Mouse (Mus musculus) lung, embryonic 15.5 days (tissue): Measurements from ENCODE around the gene Tgfbr3. TPM values are rescaled to one million over a fixed set of nuclear protein-coding genes. Genes with fewer than 3 reads are reported as not detected.

Source experiments
- ATAC-seq: fragments of 200-750 bp; cut with Nextera tagmentation; 2 replicates; pipeline ENCODE4 v1.8.0; 2017; ENCODE audit warnings: moderate number of reproducible peaks, borderline replicate concordance; ENCODE audit not compliant: low FRiP score, low TSS enrichment; ENCODE audit errors: extremely low read depth
- H3K27ac ChIP-seq: fragments of 300-500 bp; sonication (generic); 2 replicates; pipeline ENCODE4 v1.5.1; 2015; ENCODE audit warnings: moderate library complexity, mild to moderate bottlenecking, inconsistent platforms
- H3K27me3 ChIP-seq: fragments of 300-500 bp; sonication (generic); 2 replicates; pipeline ENCODE4 v1.6.1; 2015; ENCODE audit warnings: inconsistent platforms
- H3K36me3 ChIP-seq: fragments of 300-500 bp; sonication (generic); 2 replicates; pipeline ENCODE4 v1.6.1; 2015; ENCODE audit warnings: inconsistent platforms
- H3K4me1 ChIP-seq: fragments of 300-500 bp; sonication (generic); 2 replicates; pipeline ENCODE4 v1.6.1; 2015; ENCODE audit warnings: inconsistent platforms
- H3K4me2 ChIP-seq: fragments of 300-500 bp; sonication (generic); 2 replicates; pipeline ENCODE4 v1.6.1; 2015; ENCODE audit warnings: inconsistent platforms, mild to moderate bottlenecking, moderate library complexity
- H3K4me3 ChIP-seq: fragments of 300-500 bp; sonication (generic); 2 replicates; pipeline ENCODE4 v1.5.1; 2015; ENCODE audit warnings: mild to moderate bottlenecking, inconsistent platforms
- H3K9ac ChIP-seq: fragments of 300-500 bp; sonication (generic); 2 replicates; pipeline ENCODE4 v1.6.1; 2015; ENCODE audit warnings: inconsistent platforms
- H3K9me3 ChIP-seq: fragments of 300-500 bp; sonication (generic); 2 replicates; pipeline ENCODE4 v1.6.1; 2016; ENCODE audit warnings: inconsistent platforms
- WGBS: fragments of 180-500 bp; shearing (Covaris S2); methylation state at CpG from one replicate; pipeline ENCODE4 v1.1.7; 2015; 5-methylcytosine and 5-hydroxymethylcytosine counted together
- polyA plus RNA-seq: library from polyadenylated mRNA; unstranded; fragments of >200 nt; fragmentation: Nextera tagmentation; extraction: Ambion mirVana; gene quantifications from 2 replicates; pipeline ENCODE4 v1.2.1, GENCODE M21; 2015

Tgfbr3 gene
- 20.0 and 22.2 TPM in 2 replicates for polyA plus RNA-seq

GRCm38 (mm10) chr5:107289234-107289764 lies at the start of gene Tgfbr3:
Gene Tgfbr3, minus strand, starts transcription at chr5:107289629.
- Histone ChIP-seq H3K36me3 (no peaks in the 10 kb centered on the region), H3K4me2 (peak within 1 kb of the TSS; percentile 89), H3K27me3 (no peaks in the 10 kb centered on the region), H3K9ac (peak within 1 kb of the TSS; percentile 89), H3K4me1 (peaks cover 21% of the 10 kb centered on the region), H3K9me3 (no peaks in the 10 kb centered on the region), H3K4me3 (peak within 1 kb of the TSS; percentile 89), H3K27ac (peak within 1 kb of the TSS; percentile 94)
- under 1% methylated on average over 33 of the region's 54 CpGs for WGBS
- peak; percentile 96 for ATAC-seq

DNA sequence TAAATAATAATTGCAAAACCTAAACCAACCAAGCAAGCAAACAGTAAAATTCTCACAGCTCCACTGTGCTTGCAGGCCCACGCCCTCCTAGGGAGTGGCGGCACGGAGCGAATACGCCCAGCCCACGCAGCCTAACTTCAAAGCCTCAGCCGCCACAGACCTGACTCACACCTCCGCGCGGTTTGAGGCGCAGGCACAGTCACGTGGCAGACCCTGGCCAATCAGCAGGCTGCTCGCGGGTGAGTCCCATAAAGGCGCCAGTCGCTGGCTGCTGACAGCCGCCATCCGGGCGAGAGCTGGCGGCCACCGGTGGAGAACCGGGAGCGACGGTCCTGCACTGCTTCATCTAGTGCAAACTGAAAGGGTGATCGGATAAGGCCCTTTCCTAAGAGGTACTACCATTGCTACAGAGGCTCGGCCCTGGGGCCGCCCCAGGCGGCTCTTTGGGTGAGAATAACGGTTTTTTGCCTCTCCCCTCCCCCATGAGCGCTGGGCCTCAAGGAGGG lies 41.5 kb upstream of the Tgfbr3 start, which contains the start of gene Brdt:
Gene Brdt (plus strand): TSS at position 244 of the 506 bp plus-strand sequence.
- H3K27ac ChIP-seq = no peak within 1 kb of the TSS
- 89% methylated on average over 30 of the region's 30 CpGs for WGBS
- H3K27me3 ChIP-seq = no peaks in the 10 kb centered on the region
- no peak within 1 kb of the TSS for H3K4me2 ChIP-seq
- H3K9me3 ChIP-seq = no peaks in the 10 kb centered on the region
- H3K4me1 ChIP-seq = no peaks in the 10 kb centered on the region
- H3K4me3 ChIP-seq = no peak within 1 kb of the TSS
- H3K9ac ChIP-seq = no peak within 1 kb of the TSS
- H3K36me3 ChIP-seq = no peaks in the 10 kb centered on the region
- no peak for ATAC-seq

GRCm38 (mm10) chr5:107320703-107321102 lies 31.3 kb upstream of the Tgfbr3 start:
- 0% methylated on average over 1 of the region's 1 CpGs for WGBS
- no peak for ATAC-seq
- no peaks in the 10 kb centered on the region for H3K4me1 ChIP-seq
- H3K27me3 ChIP-seq = no peaks in the 10 kb centered on the region
- H3K4me3 ChIP-seq = no peak overlapping the region
- no peak overlapping the region for H3K9ac ChIP-seq
- H3K27ac ChIP-seq = no peak overlapping the region
- H3K9me3 ChIP-seq = no peaks in the 10 kb centered on the region
- no peak overlapping the region for H3K4me2 ChIP-seq
- H3K36me3 ChIP-seq = no peaks in the 10 kb centered on the region

GRCm38 (mm10) chr5:107317141-107317540 lies 27.7 kb upstream of the Tgfbr3 start:
- no peak overlapping the region for H3K27ac ChIP-seq
- H3K9me3 ChIP-seq = no peaks in the 10 kb centered on the region
- no peak overlapping the region for H3K4me2 ChIP-seq
- no peak overlapping the region for H3K9ac ChIP-seq
- H3K4me3 ChIP-seq = no peak overlapping the region
- H3K27me3 ChIP-seq = no peaks in the 10 kb centered on the region
- no peak for ATAC-seq
- no peaks in the 10 kb centered on the region for H3K4me1 ChIP-seq
- no peaks in the 10 kb centered on the region for H3K36me3 ChIP-seq
- WGBS = 88% methylated on average over 7 of the region's 7 CpGs

DNA sequence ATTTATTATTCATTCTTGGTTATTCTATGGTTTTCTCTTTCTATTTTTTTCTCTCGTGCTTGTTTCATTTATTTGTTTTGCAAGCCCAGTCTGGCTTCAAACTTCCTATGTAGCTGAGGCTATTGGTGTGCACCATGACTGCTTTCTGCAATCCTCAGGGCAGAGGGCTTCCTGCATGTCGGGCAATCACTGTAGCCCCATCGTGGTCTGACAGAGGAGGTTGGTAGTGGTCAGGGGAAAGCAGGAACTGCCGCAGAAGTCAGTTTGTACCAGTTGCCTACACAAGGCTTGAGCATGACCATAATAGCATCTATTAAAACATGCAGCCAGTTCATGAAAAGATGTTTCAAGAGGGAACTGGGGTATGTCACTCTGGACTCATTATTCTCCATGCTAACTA lies 18.0 kb upstream of the Tgfbr3 start:
- H3K27ac ChIP-seq = no peak overlapping the region
- no peaks in the 10 kb centered on the region for H3K27me3 ChIP-seq
- no peaks in the 10 kb centered on the region for H3K36me3 ChIP-seq
- ATAC-seq = no peak
- H3K4me1 ChIP-seq = no peaks in the 10 kb centered on the region
- H3K4me2 ChIP-seq = no peak overlapping the region
- 78% methylated on average over 4 of the region's 4 CpGs for WGBS
- H3K4me3 ChIP-seq = no peak overlapping the region
- no peak overlapping the region for H3K9ac ChIP-seq
- H3K9me3 ChIP-seq = no peaks in the 10 kb centered on the region

GRCm38 (mm10) chr5:107304117-107304825 lies 14.8 kb upstream of the Tgfbr3 start:
- no peaks in the 10 kb centered on the region for H3K36me3 ChIP-seq
- H3K4me3 ChIP-seq = no peak overlapping the region
- H3K4me2 ChIP-seq = no peak overlapping the region
- no peak for ATAC-seq
- no peaks in the 10 kb centered on the region for H3K9me3 ChIP-seq
- no peaks in the 10 kb centered on the region for H3K4me1 ChIP-seq
- no peak overlapping the region for H3K9ac ChIP-seq
- H3K27ac ChIP-seq = no peak overlapping the region
- WGBS = 49% methylated on average over 13 of the region's 13 CpGs
- H3K27me3 ChIP-seq = no peaks in the 10 kb centered on the region

DNA sequence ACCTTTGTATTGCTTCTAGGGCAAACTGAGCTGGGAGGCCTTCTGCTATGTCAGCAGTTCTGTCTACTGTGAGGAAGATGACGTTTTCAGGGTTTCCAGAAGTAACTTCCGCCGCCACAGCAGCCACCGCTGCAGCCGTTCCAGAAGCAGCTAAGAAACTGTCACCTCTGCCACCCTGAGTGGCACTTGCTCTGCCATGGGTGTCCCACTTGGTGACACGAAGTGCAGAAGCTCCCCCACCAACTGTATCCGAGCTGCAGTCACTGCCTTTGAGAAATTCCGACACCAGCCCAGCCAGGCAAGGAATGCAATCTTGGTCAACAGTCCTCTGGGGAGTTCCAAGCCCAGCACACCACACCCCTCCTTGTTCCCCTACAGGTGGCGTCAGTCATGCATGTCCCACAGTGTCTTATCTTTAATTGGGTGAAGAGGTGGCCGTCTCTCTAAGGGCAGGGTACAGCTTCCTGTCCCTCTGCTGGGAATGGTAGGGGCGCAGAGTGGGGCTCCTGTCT lies 14.0 kb upstream of the Tgfbr3 start:
- Histone ChIP-seq H3K4me1 (no peaks in the 10 kb centered on the region), H3K9me3 (no peaks in the 10 kb centered on the region), H3K27me3 (no peaks in the 10 kb centered on the region), H3K4me2 (peak overlapping the region; percentile 6; the same call in 1 of the 2 replicates), H3K27ac (no peak overlapping the region), H3K4me3 (no peak overlapping the region), H3K36me3 (no peaks in the 10 kb centered on the region), H3K9ac (no peak overlapping the region)
- WGBS = 29% methylated on average over 11 of the region's 11 CpGs
- peak; percentile 57; the same call in 1 of the 2 replicates for ATAC-seq

DNA sequence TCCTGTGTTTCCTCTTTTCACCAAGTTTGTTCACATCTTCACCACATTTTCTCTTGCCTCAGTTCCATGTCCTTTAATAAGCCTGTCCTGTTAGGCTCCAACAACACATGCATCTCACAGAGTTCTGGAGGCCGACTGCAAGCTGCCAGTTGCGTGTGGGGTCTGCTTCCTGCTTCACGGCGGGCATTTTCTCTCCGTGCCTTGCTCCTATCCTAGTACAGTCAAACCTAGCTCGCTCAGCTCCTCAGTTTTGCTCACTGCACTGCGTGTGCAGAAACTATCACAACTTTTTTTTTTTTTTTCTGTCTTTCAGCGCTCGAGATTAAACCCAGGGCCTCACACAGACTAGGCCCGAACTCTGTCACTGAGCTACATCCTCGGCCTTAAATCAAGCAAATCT lies 9.4 kb upstream of the Tgfbr3 start:
- Histone ChIP-seq H3K4me3 (no peak overlapping the region), H3K36me3 (no peaks in the 10 kb centered on the region), H3K4me2 (no peak overlapping the region), H3K9ac (no peak overlapping the region), H3K4me1 (peaks cover 17% of the 10 kb centered on the region), H3K27ac (no peak overlapping the region), H3K27me3 (no peaks in the 10 kb centered on the region), H3K9me3 (no peaks in the 10 kb centered on the region)
- ATAC-seq = no peak
- 69% methylated on average over 11 of the region's 11 CpGs for WGBS

- Histone ChIP-seq H3K36me3 (no peaks in the 10 kb centered on the region), H3K9ac (no peak overlapping the region), H3K27me3 (no peaks in the 10 kb centered on the region), H3K4me1 (peaks cover 17% of the 10 kb centered on the region), H3K27ac (peak overlapping the region; percentile 8; the same call in 1 of the 2 replicates), H3K9me3 (no peaks in the 10 kb centered on the region), H3K4me3 (no peak overlapping the region), H3K4me2 (peak overlapping the region; percentile 32)
- WGBS = 43% methylated on average over 9 of the region's 9 CpGs
- no peak for ATAC-seq
Observed at GRCm38 (mm10) chr5:107296512-107297322, 7.3 kb upstream of the Tgfbr3 start.

GRCm38 (mm10) chr5:107295817-107296511 lies 6.5 kb upstream of the Tgfbr3 start:
- Histone ChIP-seq H3K9me3 (no peaks in the 10 kb centered on the region), H3K4me3 (no peak overlapping the region), H3K36me3 (no peaks in the 10 kb centered on the region), H3K4me2 (peak overlapping the region; percentile 32), H3K27ac (peak overlapping the region; percentile 8; the same call in 1 of the 2 replicates), H3K4me1 (peaks cover 17% of the 10 kb centered on the region), H3K9ac (no peak overlapping the region), H3K27me3 (no peaks in the 10 kb centered on the region)
- no peak for ATAC-seq
- 61% methylated on average over 16 of the region's 16 CpGs for WGBS

DNA sequence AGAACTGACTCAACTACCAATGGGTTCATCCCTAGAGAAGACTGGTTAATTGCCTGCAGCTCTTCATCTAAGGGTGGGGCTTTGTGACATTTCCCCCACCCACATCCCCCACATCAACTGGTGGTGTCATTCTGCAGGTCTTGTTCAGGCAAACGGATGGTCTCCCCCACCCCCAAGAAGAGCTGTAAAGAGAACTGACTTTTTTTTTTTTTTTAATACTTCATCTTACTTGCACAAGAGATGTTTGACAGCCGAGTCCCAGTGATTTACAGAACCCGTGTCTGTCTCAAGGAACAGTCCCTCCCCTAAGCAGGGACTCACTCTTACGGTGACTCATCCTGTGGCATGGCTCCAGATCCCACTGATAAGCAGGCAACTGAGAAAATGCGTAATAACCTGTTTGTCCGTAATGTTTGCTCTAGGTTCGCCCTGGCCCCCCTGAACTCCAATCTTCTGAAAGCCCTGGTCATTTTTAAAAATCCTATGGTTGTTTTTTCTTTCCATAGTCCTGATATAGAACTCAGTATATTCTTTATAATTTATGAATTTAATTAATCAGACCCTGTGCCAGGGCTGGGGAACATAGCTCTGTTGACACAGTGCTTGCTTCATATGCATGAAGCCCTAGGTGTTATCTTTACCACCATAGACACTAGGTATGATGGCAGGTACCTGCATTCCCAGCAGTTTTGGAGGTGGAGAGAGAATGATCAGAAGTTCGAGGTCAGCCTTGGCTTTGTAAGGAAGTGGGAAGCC lies 5.8 kb upstream of the Tgfbr3 start:
- ATAC-seq = no peak
- Histone ChIP-seq H3K27me3 (no peaks in the 10 kb centered on the region), H3K4me2 (no peak overlapping the region), H3K9ac (no peak overlapping the region), H3K4me1 (peaks cover 17% of the 10 kb centered on the region), H3K27ac (no peak overlapping the region), H3K4me3 (no peak overlapping the region), H3K9me3 (no peaks in the 10 kb centered on the region), H3K36me3 (no peaks in the 10 kb centered on the region)
- WGBS = 32% methylated on average over 8 of the region's 8 CpGs
